In genomic region chr4:22112209-22112608, GRCm38 (mm10) we compare ENCODE assay signal across 30 mouse cellular contexts.
DNase-seq lines count a peak whose midpoint lies in the region; ATAC-seq lines count a peak whose summit lies in the region.
"Had no signal": no experiment of that assay in that cellular context is flagged by ENCODE, and none has a peak within 500 bp of the region (broad histone marks: within the 10 kb centered on the region; RNA-seq: fewer than 3 reads in every experiment).

No protein-coding gene starts in this region.

- 56% methylated on average over 5 of the region's 5 CpGs for WGBS in hindbrain, embryonic 12.5 days
- 43% methylated on average over 5 of the region's 5 CpGs for WGBS in hindbrain, embryonic 13.5 days
- 45% methylated on average over 5 of the region's 5 CpGs for WGBS in neural tube, embryonic 13.5 days

- no peak overlapping the region for H3K4me3 ChIP-seq in hindbrain, embryonic 12.5 days
- no peak overlapping the region for H3K4me3 ChIP-seq in hindbrain, embryonic 13.5 days
- no peak overlapping the region for H3K4me3 ChIP-seq in neural tube, embryonic 13.5 days
- H3K4me3 ChIP-seq: embryonic facial prominence, embryonic 10.5 days; embryonic facial prominence, embryonic 15.5 days; forebrain, embryonic 13.5 days; hindbrain, embryonic 15.5 days; left cerebral cortex, adult 2 months; limb, embryonic 13.5 days; lung, embryonic 15.5 days; midbrain, embryonic 12.5 days; myocyte had no signal

- H3K9ac ChIP-seq in hindbrain, embryonic 12.5 days: no peak overlapping the region
- H3K9ac ChIP-seq in hindbrain, embryonic 13.5 days: no peak overlapping the region
- no peak overlapping the region for H3K9ac ChIP-seq in neural tube, embryonic 13.5 days
- H3K9ac ChIP-seq: embryonic facial prominence, embryonic 15.5 days; forebrain, embryonic 13.5 days; hindbrain, embryonic 15.5 days; limb, embryonic 13.5 days; lung, embryonic 15.5 days; midbrain, embryonic 12.5 days had no signal

- no peak overlapping the region for H3K4me2 ChIP-seq in hindbrain, embryonic 12.5 days (replicated peaks)
- no peak overlapping the region for H3K4me2 ChIP-seq in hindbrain, embryonic 13.5 days
- no peak overlapping the region for H3K4me2 ChIP-seq in neural tube, embryonic 13.5 days
- H3K4me2 ChIP-seq: embryonic facial prominence, embryonic 15.5 days; forebrain, embryonic 13.5 days; heart, embryonic 11.5 days; hindbrain, embryonic 15.5 days; limb, embryonic 13.5 days; liver, embryonic 11.5 days; lung, embryonic 15.5 days; midbrain, embryonic 12.5 days had no signal

- no peaks in the 10 kb centered on the region for H3K27me3 ChIP-seq in hindbrain, embryonic 12.5 days
- no peaks in the 10 kb centered on the region for H3K27me3 ChIP-seq in hindbrain, embryonic 13.5 days
- H3K27me3 ChIP-seq in neural tube, embryonic 13.5 days: no peaks in the 10 kb centered on the region
- H3K27me3 ChIP-seq: forebrain, embryonic 13.5 days; hindbrain, embryonic 15.5 days; lung, embryonic 15.5 days; midbrain, embryonic 12.5 days had no signal

- H3K27ac ChIP-seq in hindbrain, embryonic 12.5 days: no peak overlapping the region
- no peak overlapping the region for H3K27ac ChIP-seq in hindbrain, embryonic 13.5 days
- H3K27ac ChIP-seq in neural tube, embryonic 13.5 days (replicated peaks): no peak overlapping the region
- H3K27ac ChIP-seq: embryonic facial prominence, embryonic 10.5 days; embryonic facial prominence, embryonic 15.5 days; forebrain, embryonic 13.5 days; hindbrain, embryonic 15.5 days; left cerebral cortex, adult 2 months; limb, embryonic 13.5 days; lung, embryonic 15.5 days; midbrain, embryonic 12.5 days had no signal

- DNase-seq in heart, adult 11 months: peak; percentile 36
- DNase-seq in heart, adult 8-10 months (ENCODE audit: low spot score): no peak
- DNase-seq in neural tube, embryonic 10.5 days (ENCODE audit: extremely low spot score, low spot score): no peak
- no peak for DNase-seq in testis, postnatal 14 days (ENCODE audit: low spot score)
- DNase-seq: adrenal gland, adult 8-10 months; cerebellum, adult 8-10 months; cerebellum, postnatal 25 days; gastrocnemius, postnatal 14 days; kidney, adult 11 months; kidney, postnatal 14 days; right cerebral cortex, adult 18-20 months; spleen, adult 18-20 months; thymus, adult 18-20 months; thymus, postnatal 25 days had no signal

- H3K9me3 ChIP-seq in hindbrain, embryonic 12.5 days (replicated peaks): no peaks in the 10 kb centered on the region
- H3K9me3 ChIP-seq in hindbrain, embryonic 13.5 days: no peaks in the 10 kb centered on the region
- H3K9me3 ChIP-seq in neural tube, embryonic 13.5 days: no peaks in the 10 kb centered on the region
- H3K9me3 ChIP-seq: embryonic facial prominence, embryonic 10.5 days; embryonic facial prominence, embryonic 15.5 days; forebrain, embryonic 13.5 days; G1E; hindbrain, embryonic 15.5 days; limb, embryonic 13.5 days; lung, embryonic 15.5 days; midbrain, embryonic 12.5 days had no signal

- H3K4me1 ChIP-seq in hindbrain, embryonic 12.5 days: peaks cover 9% of the 10 kb centered on the region; the same call in 1 of the 2 replicates
- peaks cover 16% of the 10 kb centered on the region; the same call in 1 of the 2 replicates for H3K4me1 ChIP-seq in hindbrain, embryonic 13.5 days (replicated peaks)
- peaks cover 6% of the 10 kb centered on the region for H3K4me1 ChIP-seq in neural tube, embryonic 13.5 days (replicated peaks)
- H3K4me1 ChIP-seq: embryonic facial prominence, embryonic 15.5 days; limb, embryonic 13.5 days; lung, embryonic 15.5 days had no signal

- peak; percentile 32; the same call in 1 of the 2 replicates for ATAC-seq in hindbrain, embryonic 12.5 days (ENCODE audit: low FRiP score)
- no peak for ATAC-seq in hindbrain, embryonic 13.5 days (ENCODE audit: low FRiP score)
- ATAC-seq in neural tube, embryonic 13.5 days (ENCODE audit: low read depth): peak; percentile 43; the same call in 1 of the 2 replicates
- ATAC-seq: forebrain, embryonic 13.5 days; inflammation-experienced regulatory T-cells, adult 6 months had no signal

- no peaks in the 10 kb centered on the region for H3K36me3 ChIP-seq in hindbrain, embryonic 12.5 days
- no peaks in the 10 kb centered on the region for H3K36me3 ChIP-seq in hindbrain, embryonic 13.5 days
- no peaks in the 10 kb centered on the region for H3K36me3 ChIP-seq in neural tube, embryonic 13.5 days
- H3K36me3 ChIP-seq: embryonic facial prominence, embryonic 10.5 days; embryonic facial prominence, embryonic 15.5 days; G1E; hindbrain, embryonic 15.5 days; limb, embryonic 13.5 days; lung, embryonic 15.5 days; midbrain, embryonic 12.5 days had no signal
